In the genomic region with DNA sequence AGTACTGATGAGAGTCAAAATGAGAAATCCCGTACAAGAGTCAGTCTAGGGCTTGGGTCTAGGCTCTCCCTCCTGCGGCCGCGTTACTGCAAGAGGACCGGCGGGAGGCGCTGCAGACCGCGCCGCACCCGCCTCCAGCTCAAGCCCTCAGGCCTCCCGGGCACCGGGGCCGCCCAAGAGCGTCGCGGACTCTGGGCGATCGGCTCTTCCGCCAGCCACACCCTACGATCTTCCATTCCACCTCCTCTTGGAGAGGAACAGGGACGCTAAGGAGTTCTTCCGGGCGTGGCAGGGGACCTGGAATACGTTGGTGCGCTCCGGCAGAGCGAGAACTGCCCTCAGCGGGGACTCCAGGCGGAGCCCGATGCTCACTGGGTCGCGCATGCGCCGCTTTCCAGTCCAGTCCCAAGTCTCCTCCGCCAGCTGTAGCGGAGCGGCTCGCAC, we compare ENCODE assay signal across 8 mouse cellular contexts. TPM values are rescaled to one million over a fixed set of nuclear protein-coding genes. Genes with fewer than 3 reads are reported as not detected.
DNase-seq lines count a peak whose midpoint lies in the region; ATAC-seq lines count a peak whose summit lies in the region.

No protein-coding gene starts in this region.

- no peak overlapping the region for H3K27ac ChIP-seq in forebrain, embryonic 11.5 days (ENCODE audit: low read depth, low read length)
- peak overlapping the region; percentile 59 for H3K27ac ChIP-seq in heart, embryonic 15.5 days
- no peak overlapping the region for H3K27ac ChIP-seq in liver, embryonic 13.5 days

- peak overlapping the region; percentile 80 for H3K9ac ChIP-seq in forebrain, embryonic 11.5 days (ENCODE audit: low read length)
- H3K9ac ChIP-seq in heart, embryonic 15.5 days: peak overlapping the region; percentile 67
- no peak overlapping the region for H3K9ac ChIP-seq in liver, embryonic 13.5 days

- DNase-seq in spleen, adult 18-20 months: peak; percentile 40 to 68
- no peak for DNase-seq in spleen, adult 12 weeks (ENCODE audit: low spot score)
- DNase-seq in forebrain, embryonic 11.5 days (ENCODE audit: low spot score): peak; percentile 87
- DNase-seq in kidney, postnatal 10 days: peak; percentile 90
- no peak for DNase-seq in liver, embryonic 13.5 days
- peak; percentile 70 for DNase-seq in naive thymus-derived CD4-positive, alpha-beta T cell, adult 2 months (ENCODE audit: low read depth)
- peak; percentile 80 for DNase-seq in splenic B cell, adult 2 months (ENCODE audit: low read depth, low spot score)

- no peaks in the 10 kb centered on the region; the same call in 1 of the 2 replicates for H3K4me1 ChIP-seq in forebrain, embryonic 11.5 days (replicated peaks; ENCODE audit: control insufficient read depth, insufficient read depth, low read length)
- peaks cover 3% of the 10 kb centered on the region for H3K4me1 ChIP-seq in heart, embryonic 15.5 days (replicated peaks)
- H3K4me1 ChIP-seq in liver, embryonic 13.5 days (replicated peaks): 0 out of 2 replicates have a peak, but pooled peaks cover 3% of the 10 kb centered on the region

- H3K36me3 ChIP-seq in forebrain, embryonic 11.5 days (ENCODE audit: control insufficient read depth, insufficient read depth, low read length): no peaks in the 10 kb centered on the region
- no peaks in the 10 kb centered on the region for H3K36me3 ChIP-seq in heart, embryonic 15.5 days
- H3K36me3 ChIP-seq in liver, embryonic 13.5 days: no peaks in the 10 kb centered on the region
- H3K36me3 ChIP-seq in splenic B cell, adult 2 months (ENCODE audit: control insufficient read depth, insufficient read depth, low read length, poor library complexity, severe bottlenecking): no peaks in the 10 kb centered on the region

- H3K9me3 ChIP-seq in forebrain, embryonic 11.5 days (ENCODE audit: control insufficient read depth, low read length): no peaks in the 10 kb centered on the region
- no peaks in the 10 kb centered on the region for H3K9me3 ChIP-seq in heart, embryonic 15.5 days (replicated peaks)
- no peaks in the 10 kb centered on the region for H3K9me3 ChIP-seq in liver, embryonic 13.5 days (replicated peaks)

- peak overlapping the region; percentile 44 for H3K4me3 ChIP-seq in forebrain, embryonic 11.5 days (ENCODE audit: low read depth, low read length)
- H3K4me3 ChIP-seq in heart, embryonic 15.5 days: peak overlapping the region; percentile 65
- peak overlapping the region; percentile 53 for H3K4me3 ChIP-seq in liver, embryonic 13.5 days (replicated peaks)

- peak overlapping the region; percentile 72 for H3K4me2 ChIP-seq in forebrain, embryonic 11.5 days (ENCODE audit: low read depth, low read length, severe bottlenecking)
- peak overlapping the region; percentile 77 for H3K4me2 ChIP-seq in heart, embryonic 15.5 days
- H3K4me2 ChIP-seq in liver, embryonic 13.5 days: peak overlapping the region; percentile 66

- 1% methylated on average over 39 of the region's 39 CpGs for WGBS in forebrain, embryonic 11.5 days
- under 1% methylated on average over 39 of the region's 39 CpGs for WGBS in heart, embryonic 15.5 days
- under 1% methylated on average over 39 of the region's 39 CpGs for WGBS in liver, embryonic 13.5 days (ENCODE audit: insufficient replicate concordance)

- peak; percentile 96 for ATAC-seq in forebrain, embryonic 11.5 days (replicated peaks; ENCODE audit: low FRiP score)
- ATAC-seq in heart, embryonic 15.5 days (replicated peaks; ENCODE audit: insufficient number of reproducible peaks, insufficient read depth, low FRiP score, low read depth): peak; percentile 92
- ATAC-seq in liver, embryonic 13.5 days (ENCODE audit: low read depth): peak; percentile 73

- peaks cover 3% of the 10 kb centered on the region; the same call in 1 of the 2 replicates for H3K27me3 ChIP-seq in forebrain, embryonic 11.5 days (ENCODE audit: control insufficient read depth, insufficient read depth, low read length)
- H3K27me3 ChIP-seq in heart, embryonic 15.5 days: peaks cover 8% of the 10 kb centered on the region
- peaks cover 25% of the 10 kb centered on the region for H3K27me3 ChIP-seq in liver, embryonic 13.5 days
- no peaks in the 10 kb centered on the region for H3K27me3 ChIP-seq in splenic B cell, adult 2 months (ENCODE audit: control insufficient read depth, insufficient read depth, low read length, poor library complexity, severe bottlenecking)

RNA-seq across cellular contexts. Expression of a gene that starts 17.5 kb away (rescaled TPM):
- polyA plus RNA-seq in forebrain, embryonic 11.5 days (2014; fragmentation: Nextera tagmentation; extraction: Ambion mirVana): 2.0 and 2.3 TPM in 2 replicates
- polyA plus RNA-seq in heart, embryonic 15.5 days (2015; fragmentation: Nextera tagmentation; extraction: Ambion mirVana): 5.1 and 5.8 TPM in 2 replicates
- 0.55 and 0.56 TPM in 2 replicates for polyA plus RNA-seq in liver, embryonic 13.5 days (2015; fragmentation: Nextera tagmentation; extraction: Ambion mirVana)

Comparison
In these comparisons a context has a peak if more than half of its experiments do, and no peak if none do; other contexts are left out.
1. DNase-seq: peak in spleen, adult 18-20 months (2 of 2), forebrain, embryonic 11.5 days (single experiment), kidney, postnatal 10 days (single experiment), naive thymus-derived CD4-positive, alpha-beta T cell, adult 2 months (single experiment) and splenic B cell, adult 2 months (single experiment); none in spleen, adult 12 weeks (single experiment) and liver, embryonic 13.5 days (single experiment).
2. Peak in every context shown above with its lines, with median percentiles within 50 percentile points of each other: ATAC-seq, H3K4me2 ChIP-seq and H3K4me3 ChIP-seq.